Mouse (Mus musculus) ES-E14 (cell line): Measurements from ENCODE around the gene Gstp3.

Experiments
- CHD2 ChIP-seq: IDR thresholded peaks from 2 replicates; pipeline ENCODE4 v1.6.1; 2014; ENCODE audit warnings: mild to moderate bottlenecking, low read depth, low read length, inconsistent platforms
- HCFC1 ChIP-seq: IDR thresholded peaks from 2 replicates; pipeline ENCODE4 v1.6.1; 2012; ENCODE audit warnings: low read length, inconsistent platforms, borderline replicate concordance; ENCODE audit not compliant: insufficient read depth
- MAFK ChIP-seq: IDR thresholded peaks from 2 replicates; pipeline ENCODE4 v1.6.1; 2014; ENCODE audit warnings: mild to moderate bottlenecking, low read depth, low read length, inconsistent platforms; ENCODE audit not compliant: insufficient read depth
- ZC3H11A ChIP-seq: IDR thresholded peaks from 2 replicates; pipeline ENCODE4 v1.6.1; 2012; ENCODE audit warnings: low read depth, mild to moderate bottlenecking, inconsistent platforms, low read length, borderline replicate concordance

- no peak for TF ChIP-seq CHD2
- TF ChIP-seq MAFK: no peak
- TF ChIP-seq HCFC1: no peak
- no peak for TF ChIP-seq ZC3H11A
Observed at GRCm38 (mm10) chr19:4094774-4095303, 35.5 kb upstream of the Gstp3 start.
